Mouse (Mus musculus) regulatory T cell (primary cell): ENCODE measurements around the gene C130050O18Rik.

Experiments used
- in situ Hi-C: fragments of 300-600 bp; cut with MboI, MseI; formaldehyde crosslinking; loops from one replicate; pipeline ENCODE4 v1.15.1; 2025; ENCODE audit warnings: high pct_unique_total_duplicates

The C130050O18Rik gene

GRCm38 (mm10) chr5:139397359-139397916, 7.6 kb upstream of the C130050O18Rik start:
- in situ Hi-C loops, result no loop called here

DNA sequence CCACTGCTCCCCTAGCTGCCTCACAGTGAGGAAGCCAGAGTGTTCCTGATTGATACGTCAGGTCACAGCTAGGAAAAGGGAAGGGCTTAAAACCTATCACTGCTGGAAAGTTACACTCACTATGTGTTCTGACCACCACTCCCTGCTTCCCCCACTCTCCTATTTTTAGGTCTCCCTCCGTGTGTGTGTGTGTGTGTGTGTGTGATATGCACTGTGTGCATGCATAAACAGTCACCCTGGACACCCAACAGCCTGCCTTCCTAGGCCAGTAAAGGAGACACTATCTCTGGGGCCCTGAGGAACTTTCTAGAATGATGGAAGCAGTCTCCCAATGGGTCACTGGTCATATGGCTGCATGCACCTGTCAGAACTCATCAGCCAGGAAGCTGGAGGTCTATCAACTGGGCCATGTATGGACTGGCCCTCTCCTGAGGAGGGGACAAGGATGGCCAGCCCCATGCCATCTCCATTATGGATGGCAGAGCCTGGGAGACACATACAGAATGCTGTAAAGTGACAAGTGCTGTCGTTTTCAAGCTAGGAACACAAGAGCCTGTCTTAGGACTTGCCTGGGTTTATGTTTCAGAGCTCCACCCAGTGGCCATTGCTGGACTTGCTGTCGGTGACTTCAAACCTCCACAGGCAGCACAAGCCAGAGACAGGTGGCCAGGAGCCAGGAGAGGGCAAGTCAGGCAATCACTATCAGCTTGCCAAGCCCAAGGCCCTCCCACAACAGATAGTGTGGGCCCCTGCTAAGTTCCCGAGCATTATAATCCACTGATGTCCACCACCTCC, 6.9 kb upstream of the C130050O18Rik start:
- in situ Hi-C loops, result no loop called here

DNA sequence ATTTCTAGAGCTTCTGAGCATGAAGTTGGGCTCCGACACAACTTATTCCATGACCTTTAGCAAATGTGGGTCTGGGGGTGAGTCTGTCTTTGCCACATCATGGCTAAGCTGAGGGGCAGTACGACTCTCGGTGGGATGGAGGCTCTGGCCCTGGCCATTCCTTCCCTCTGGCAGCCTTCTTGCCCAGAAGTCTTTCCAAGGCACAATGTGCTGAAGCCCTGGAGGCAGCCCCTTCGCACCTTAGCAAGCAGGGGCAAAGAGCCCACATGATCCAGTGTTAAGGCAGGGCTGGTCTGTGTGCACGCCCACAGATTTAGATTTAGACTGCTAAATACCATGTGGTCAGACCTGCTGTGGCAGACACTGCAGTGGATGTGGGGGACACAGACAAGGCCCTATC, 6.3 kb upstream of the C130050O18Rik start:
- in situ Hi-C loops, result no loop called here

GRCm38 (mm10) chr5:139399991-139400390, 5.1 kb upstream of the C130050O18Rik start:
- in situ Hi-C loops, result loop anchor here (5.0 kb wide), 1 partner anchor 43 kb away; no protein-coding TSS in a partner anchor

- in situ Hi-C loops, result loop anchor here (5.0 kb wide), 1 partner anchor 45 kb away; no protein-coding TSS in a partner anchor
These were observed 3.0 kb upstream of the C130050O18Rik start for GRCm38 (mm10) chr5:139402106-139402505.

- in situ Hi-C loops, result loop anchor here (5.0 kb wide), 1 partner anchor 46 kb away; no protein-coding TSS in a partner anchor
These were observed 1.3 kb upstream of the C130050O18Rik start for GRCm38 (mm10) chr5:139403692-139404260.

- in situ Hi-C loops, result no loop called here
These were observed 398 bp downstream of the C130050O18Rik start for GRCm38 (mm10) chr5:139405478-139405877.

GRCm38 (mm10) chr5:139405953-139406352, 873 bp downstream of the C130050O18Rik start:
- in situ Hi-C loops, result no loop called here

DNA sequence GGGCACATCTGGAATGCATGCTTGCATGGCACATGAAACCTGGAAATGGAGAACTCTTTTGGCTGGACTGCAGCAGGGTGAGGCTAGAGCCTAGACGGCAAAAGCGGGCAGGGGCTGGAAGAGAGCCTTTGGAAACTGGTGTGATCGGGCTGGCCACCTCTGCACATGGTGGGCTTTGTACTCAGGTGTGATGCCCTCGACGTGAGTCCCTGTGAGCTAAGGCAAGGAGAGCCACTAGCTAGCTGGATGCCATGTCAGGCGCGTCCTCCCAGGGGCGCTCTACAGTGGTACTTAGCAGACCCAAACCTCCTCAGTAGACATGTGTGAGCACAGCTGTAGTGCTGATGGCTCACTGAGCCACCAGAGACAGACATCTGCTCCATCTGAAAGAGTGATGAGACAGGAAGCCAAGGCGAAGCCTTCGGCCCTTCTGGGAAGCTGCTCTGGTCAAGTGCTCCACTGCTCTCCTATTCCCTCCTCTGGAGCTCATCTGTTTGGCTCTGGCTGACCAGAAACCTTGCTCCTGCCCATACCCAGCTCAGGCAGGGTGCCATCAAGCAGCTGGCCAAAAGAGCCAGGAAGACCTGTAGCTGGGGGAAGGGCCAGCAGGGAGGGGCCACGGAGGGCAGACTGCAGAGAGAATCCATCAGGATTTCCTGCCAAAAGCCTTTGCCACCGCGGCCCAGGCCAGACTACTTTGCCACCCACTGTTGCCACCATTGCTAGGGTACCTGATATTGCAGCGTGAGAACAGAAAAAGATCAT, 2.2 kb downstream of the C130050O18Rik start:
- in situ Hi-C loops, result no loop called here

DNA sequence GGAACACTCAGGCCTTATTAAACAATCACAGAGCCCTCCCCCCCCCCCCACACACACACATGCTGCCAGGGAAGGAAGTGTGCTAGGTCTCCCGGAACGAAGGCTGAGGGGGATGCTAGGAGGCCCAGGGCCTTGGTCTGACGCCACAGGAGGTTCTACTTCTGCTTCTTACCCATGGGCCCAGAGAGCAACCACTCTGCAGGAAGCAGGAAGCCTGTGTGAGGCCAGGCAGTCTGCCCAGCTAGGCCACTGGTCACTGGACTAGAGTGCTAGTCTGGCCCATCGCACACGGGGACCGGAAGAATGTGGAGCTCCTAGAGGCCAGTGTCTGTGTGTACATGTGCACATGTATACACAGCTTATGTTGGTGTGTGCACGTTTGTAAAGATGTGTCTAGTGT, 3.4 kb downstream of the C130050O18Rik start:
- in situ Hi-C loops, result no loop called here

- in situ Hi-C loops, result no loop called here
These were observed 4.3 kb downstream of the C130050O18Rik start for GRCm38 (mm10) chr5:139409412-139409811.

- in situ Hi-C loops, result no loop called here
These were observed 5.0 kb downstream of the C130050O18Rik start for GRCm38 (mm10) chr5:139410056-139410455.

GRCm38 (mm10) chr5:139411117-139411516, 6.0 kb downstream of the C130050O18Rik start:
- in situ Hi-C loops, result no loop called here

DNA sequence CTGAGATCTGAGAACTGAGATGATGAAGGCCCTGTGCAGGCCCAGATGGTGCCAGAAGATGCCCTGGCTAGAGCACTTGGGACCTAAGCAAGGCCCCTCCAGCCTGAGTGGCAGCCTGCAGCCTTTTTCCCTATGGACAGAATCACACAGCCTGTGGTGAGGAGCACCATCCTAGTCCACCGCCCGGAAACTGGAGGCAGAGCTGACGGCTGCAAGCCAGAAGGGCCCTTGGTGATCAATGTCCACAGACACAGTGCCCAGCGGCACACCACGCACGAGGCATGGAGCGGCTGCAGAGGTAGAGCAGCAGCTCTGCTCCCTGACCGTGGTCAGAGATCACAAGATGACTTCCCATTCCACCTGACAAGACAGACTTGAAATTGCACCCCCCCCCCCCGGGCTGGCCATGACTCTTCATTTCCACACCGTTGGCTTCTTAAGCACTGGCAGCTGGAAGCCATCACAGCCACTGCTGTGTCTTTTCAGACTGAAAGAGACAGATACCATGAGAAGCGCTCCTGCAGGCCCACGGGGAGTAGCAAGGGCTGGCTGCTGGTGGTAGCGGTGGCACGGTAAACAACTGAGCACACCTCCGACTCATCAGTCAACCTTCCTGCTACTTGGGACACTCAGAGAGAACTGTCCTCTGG, 6.7 kb downstream of the C130050O18Rik start:
- in situ Hi-C loops, result no loop called here

- in situ Hi-C loops, result no loop called here
These were observed 8.5 kb downstream of the C130050O18Rik start for GRCm38 (mm10) chr5:139413545-139413944.

DNA sequence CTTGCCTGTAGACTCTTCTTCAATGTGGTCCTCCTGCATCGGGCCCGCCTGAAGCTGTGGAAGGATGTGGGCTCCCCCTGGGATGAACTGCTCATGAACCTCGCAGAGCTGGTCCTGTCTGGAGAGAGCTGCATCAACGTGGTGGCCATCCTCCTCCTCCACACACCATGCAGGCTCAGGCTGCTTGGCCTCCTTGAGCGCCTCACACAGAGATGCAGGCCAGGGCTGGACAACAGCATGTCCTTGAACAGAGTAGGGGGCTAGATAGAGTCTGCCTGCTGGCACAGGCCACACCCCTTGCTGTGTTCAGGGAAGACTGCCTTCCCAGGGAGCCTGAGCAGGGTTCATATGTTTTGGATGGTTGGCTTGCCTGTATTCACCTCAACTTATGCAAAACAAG, 9.9 kb downstream of the C130050O18Rik start:
- in situ Hi-C loops, result no loop called here

- in situ Hi-C loops, result no loop called here
These were observed 11.9 kb downstream of the C130050O18Rik start for GRCm38 (mm10) chr5:139416942-139417341.

DNA sequence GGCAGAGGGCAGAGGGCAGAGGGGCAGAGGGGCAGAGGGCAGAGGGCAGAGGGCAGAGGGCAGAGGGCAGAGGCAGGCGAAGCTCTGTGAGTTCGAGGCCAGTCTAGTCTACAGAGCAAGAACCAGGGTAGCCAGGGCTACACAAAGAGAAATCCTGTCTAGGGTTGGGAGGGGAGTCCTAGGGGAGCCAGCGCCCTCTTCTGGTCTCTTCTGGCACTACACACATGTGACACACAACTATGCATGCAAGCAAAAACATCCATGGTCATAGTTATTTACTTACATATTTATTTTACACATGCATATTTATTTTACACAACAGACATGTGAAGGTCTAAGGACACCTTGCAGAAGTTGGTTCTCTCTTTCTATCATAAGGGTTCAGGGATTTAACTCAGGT, 12.4 kb downstream of the C130050O18Rik start:
- in situ Hi-C loops, result no loop called here

DNA sequence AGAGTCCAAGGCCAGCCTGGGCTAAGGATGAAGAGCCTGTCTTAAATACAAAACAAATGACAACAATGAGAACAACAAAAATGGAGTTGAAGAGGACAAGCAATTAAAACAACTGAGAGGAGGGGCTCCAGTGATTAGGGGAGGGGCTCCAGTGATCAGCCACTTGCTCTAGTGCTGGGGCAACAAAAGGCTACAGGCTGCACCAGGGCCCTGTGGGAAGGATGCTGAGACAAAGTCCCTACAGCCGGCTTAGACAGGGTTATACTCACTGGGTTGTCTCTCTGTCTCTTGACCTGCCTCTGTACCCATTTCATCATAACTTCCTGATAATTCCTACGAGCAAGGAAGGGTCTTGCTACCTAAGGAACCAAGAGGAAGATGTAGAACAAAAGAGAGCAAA, 13.0 kb downstream of the C130050O18Rik start:
- in situ Hi-C loops, result no loop called here

GRCm38 (mm10) chr5:139418633-139419032, 13.6 kb downstream of the C130050O18Rik start:
- in situ Hi-C loops, result no loop called here
